Mouse (Mus musculus): ENCODE results near the gene Nmb. TPM values are rescaled to one million over a fixed set of nuclear protein-coding genes. Genes with fewer than 3 reads are reported as not detected.
A peak's percentile ranks its signal among the peaks of the same experiment; 100 is the strongest.

Nmb gene
- total and polyA plus RNA-seq, 3 experiments = 0.93 to 1.5 (median 1.4) TPM

GRCm38 (mm10) chr7:80917916-80918465 lies 13.1 kb upstream of the Nmb start:
- H3K4me3 ChIP-seq (ENCODE audit: low read depth, low read length) = no peak overlapping the region
- DNase-seq (ENCODE audit: low spot score) (no peak), ATAC-seq (ENCODE audit: extremely low read depth, insufficient number of reproducible peaks, low FRiP score, poor library complexity, severe bottlenecking) (no peak)
- peaks cover 32% of the 10 kb centered on the region for H3K4me1 ChIP-seq (ENCODE audit: insufficient read depth, low read depth, low read length)
- TF ChIP-seq POLR2AphosphoS5 (IDR thresholded peaks at IDR 0.05; ENCODE audit: insufficient replicate concordance, low read depth, low read length) (no peak), TAL1 (conservative IDR thresholded peaks at IDR 0.05; ENCODE audit: low read depth, low read length) (no peak), GATA1 (IDR thresholded peaks at IDR 0.05; ENCODE audit: borderline replicate concordance, low read length) (no peak), GATA2 (IDR thresholded peaks at IDR 0.05; ENCODE audit: borderline replicate concordance, low read depth, low read length) (no peak), CTCF (IDR thresholded peaks at IDR 0.05; ENCODE audit: low read depth, low read length) (no peak)
- H3K27me3 ChIP-seq (ENCODE audit: insufficient read depth, low read length) = no peaks in the 10 kb centered on the region
- H3K36me3 ChIP-seq (replicated peaks) = peaks cover 87% of the 10 kb centered on the region
- no peaks in the 10 kb centered on the region for H3K9me3 ChIP-seq (replicated peaks)

DNA sequence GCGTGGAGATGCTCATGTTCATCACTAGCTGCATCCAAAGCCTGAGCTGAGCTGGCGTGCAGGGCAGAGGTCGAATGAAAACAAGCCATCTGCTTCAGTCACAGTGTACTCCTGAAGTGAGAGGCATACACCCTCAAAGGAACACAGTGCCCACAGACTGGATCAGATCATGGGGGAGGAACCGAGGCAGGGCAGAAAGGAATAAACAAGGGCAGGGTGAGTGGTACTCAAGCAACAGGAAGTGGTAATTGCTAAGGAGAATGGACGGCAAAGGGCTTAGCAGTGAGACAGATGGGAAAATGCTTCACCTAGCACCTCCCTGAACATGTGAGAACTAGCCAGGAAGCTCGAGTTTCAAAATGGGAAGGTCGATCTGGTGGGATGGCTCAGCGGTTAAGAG lies 7.6 kb upstream of the Nmb start:
- TF ChIP-seq TAL1 (conservative IDR thresholded peaks at IDR 0.05; ENCODE audit: low read depth, low read length) (no peak), POLR2AphosphoS5 (IDR thresholded peaks at IDR 0.05; ENCODE audit: insufficient replicate concordance, low read depth, low read length) (no peak), GATA1 (IDR thresholded peaks at IDR 0.05; ENCODE audit: borderline replicate concordance, low read length) (no peak), CTCF (IDR thresholded peaks at IDR 0.05; ENCODE audit: low read depth, low read length) (no peak), GATA2 (IDR thresholded peaks at IDR 0.05; ENCODE audit: borderline replicate concordance, low read depth, low read length) (no peak)
- DNase-seq (ENCODE audit: low spot score) (no peak), ATAC-seq (ENCODE audit: extremely low read depth, insufficient number of reproducible peaks, low FRiP score, poor library complexity, severe bottlenecking) (no peak)
- peaks cover 15% of the 10 kb centered on the region for H3K4me1 ChIP-seq (ENCODE audit: insufficient read depth, low read depth, low read length)
- no peaks in the 10 kb centered on the region for H3K27me3 ChIP-seq (ENCODE audit: insufficient read depth, low read length)
- no peaks in the 10 kb centered on the region for H3K9me3 ChIP-seq (replicated peaks)
- no peak overlapping the region for H3K4me3 ChIP-seq (ENCODE audit: low read depth, low read length)
- peaks cover 92% of the 10 kb centered on the region for H3K36me3 ChIP-seq (replicated peaks)

GRCm38 (mm10) chr7:80911053-80911452 lies 6.2 kb upstream of the Nmb start:
- TF ChIP-seq CTCF (IDR thresholded peaks at IDR 0.05; ENCODE audit: low read depth, low read length) (no peak), GATA2 (IDR thresholded peaks at IDR 0.05; ENCODE audit: borderline replicate concordance, low read depth, low read length) (no peak), TAL1 (conservative IDR thresholded peaks at IDR 0.05; ENCODE audit: low read depth, low read length) (no peak), POLR2AphosphoS5 (IDR thresholded peaks at IDR 0.05; ENCODE audit: insufficient replicate concordance, low read depth, low read length) (no peak), GATA1 (IDR thresholded peaks at IDR 0.05; ENCODE audit: borderline replicate concordance, low read length) (no peak)
- Histone ChIP-seq H3K4me1 (ENCODE audit: insufficient read depth, low read depth, low read length) (peaks cover 15% of the 10 kb centered on the region), H3K36me3 (replicated peaks) (peaks cover 92% of the 10 kb centered on the region), H3K9me3 (replicated peaks) (no peaks in the 10 kb centered on the region), H3K4me3 (ENCODE audit: low read depth, low read length) (no peak overlapping the region), H3K27me3 (ENCODE audit: insufficient read depth, low read length) (no peaks in the 10 kb centered on the region)
- DNase-seq (ENCODE audit: low spot score) = no peak
- no peak for ATAC-seq (ENCODE audit: extremely low read depth, insufficient number of reproducible peaks, low FRiP score, poor library complexity, severe bottlenecking)

GRCm38 (mm10) chr7:80903625-80904422 lies 1.1 kb downstream of the Nmb start:
- TF ChIP-seq POLR2AphosphoS5 (IDR thresholded peaks at IDR 0.05; ENCODE audit: insufficient replicate concordance, low read depth, low read length) (no peak), GATA1 (IDR thresholded peaks at IDR 0.05; ENCODE audit: borderline replicate concordance, low read length) (no peak), GATA2 (IDR thresholded peaks at IDR 0.05; ENCODE audit: borderline replicate concordance, low read depth, low read length) (no peak), CTCF (IDR thresholded peaks at IDR 0.05; ENCODE audit: low read depth, low read length) (no peak), TAL1 (conservative IDR thresholded peaks at IDR 0.05; ENCODE audit: low read depth, low read length) (no peak)
- no peak for DNase-seq (ENCODE audit: low spot score)
- Histone ChIP-seq H3K4me1 (ENCODE audit: insufficient read depth, low read depth, low read length) (peaks cover 44% of the 10 kb centered on the region), H3K9me3 (replicated peaks) (no peaks in the 10 kb centered on the region), H3K36me3 (replicated peaks) (peaks cover 76% of the 10 kb centered on the region), H3K27me3 (ENCODE audit: insufficient read depth, low read length) (no peaks in the 10 kb centered on the region), H3K4me3 (ENCODE audit: low read depth, low read length) (no peak overlapping the region)
- ATAC-seq (ENCODE audit: extremely low read depth, insufficient number of reproducible peaks, low FRiP score, poor library complexity, severe bottlenecking) = no peak

DNA sequence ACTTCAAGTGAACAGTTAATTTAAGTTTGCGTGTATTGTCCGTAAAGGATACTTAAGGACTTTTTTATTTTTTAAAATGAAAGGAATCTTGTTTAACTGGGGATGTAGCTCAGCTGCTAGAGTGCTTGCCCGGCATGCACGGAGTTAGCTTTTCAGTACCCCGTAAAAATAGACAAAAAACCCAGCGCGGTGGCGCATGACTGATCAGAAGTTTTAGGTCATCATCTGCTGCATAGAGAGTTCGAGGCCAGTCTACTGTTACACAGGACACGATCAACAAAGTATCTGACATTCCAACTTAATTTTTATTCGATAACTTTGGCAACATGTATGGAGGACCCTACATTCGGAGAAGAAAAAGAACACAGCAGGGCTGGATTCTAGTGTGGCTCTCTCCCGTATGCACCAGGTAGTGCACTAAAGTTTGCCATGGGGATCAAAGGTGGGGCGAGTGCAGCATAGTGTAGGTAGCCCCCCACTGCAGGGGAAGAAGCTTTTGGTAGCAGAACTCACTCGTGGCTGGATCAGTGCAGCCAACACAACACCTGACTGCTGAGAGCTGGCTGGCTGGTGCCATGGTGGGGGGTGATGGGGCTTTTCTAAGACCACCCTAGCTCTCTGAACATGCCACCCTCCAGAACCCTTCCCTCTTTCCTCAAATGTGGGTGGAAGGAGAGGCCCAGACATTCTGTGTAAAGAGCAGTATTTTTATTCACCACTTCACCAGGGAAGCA lies 3.2 kb downstream of the Nmb start:
- H3K36me3 ChIP-seq (replicated peaks) = peaks cover 80% of the 10 kb centered on the region
- H3K27me3 ChIP-seq (ENCODE audit: insufficient read depth, low read length) = no peaks in the 10 kb centered on the region
- peaks cover 58% of the 10 kb centered on the region for H3K4me1 ChIP-seq (ENCODE audit: insufficient read depth, low read depth, low read length)
- DNase-seq (ENCODE audit: low spot score) (no peak), ATAC-seq (ENCODE audit: extremely low read depth, insufficient number of reproducible peaks, low FRiP score, poor library complexity, severe bottlenecking) (no peak)
- H3K4me3 ChIP-seq (ENCODE audit: low read depth, low read length) = peak overlapping the region; percentile 82
- TF ChIP-seq TAL1 (conservative IDR thresholded peaks at IDR 0.05; ENCODE audit: low read depth, low read length) (no peak), GATA1 (IDR thresholded peaks at IDR 0.05; ENCODE audit: borderline replicate concordance, low read length) (no peak), POLR2AphosphoS5 (IDR thresholded peaks at IDR 0.05; ENCODE audit: insufficient replicate concordance, low read depth, low read length) (no peak), CTCF (IDR thresholded peaks at IDR 0.05; ENCODE audit: low read depth, low read length) (no peak), GATA2 (IDR thresholded peaks at IDR 0.05; ENCODE audit: borderline replicate concordance, low read depth, low read length) (no peak)
- H3K9me3 ChIP-seq (replicated peaks) = no peaks in the 10 kb centered on the region

All from G1E (cell line).